Mouse (Mus musculus) common myeloid progenitor, adult 5-6 weeks (primary cell): ENCODE data around the gene Gm6583. TPM values are rescaled to one million over a fixed set of nuclear protein-coding genes. Genes with fewer than 3 reads are reported as not detected.
A peak's percentile ranks its signal among the peaks of the same experiment; 100 is the strongest.

Experiments
- ATAC-seq: replicated peaks from 2 replicates; pipeline ENCODE4 v1.8.0; 2016; ENCODE audit warnings: low read depth, mild to moderate bottlenecking, moderate TSS enrichment, inconsistent platforms; ENCODE audit not compliant: poor library complexity, severe bottlenecking
- total RNA-seq: library from RNA; stranded (forward); fragments of 200-1000, 187-1606 nt; gene quantifications from 2 replicates; pipeline ENCODE4 v1.2.3, GENCODE M21; 2017

Gm6583 gene
- total RNA-seq: not detected in 2 replicates

- no peak for ATAC-seq
Measured at GRCm38 (mm10) chr5:112355910-112356309, at the start of gene Gm6583. Gm6583 (minus strand) TSS chr5:112356033.

GRCm38 (mm10) chr5:112402437-112402836, 46.6 kb upstream of the Gm6583 start:
- ATAC-seq: no peak

GRCm38 (mm10) chr5:112399284-112399683, 43.5 kb upstream of the Gm6583 start:
- no peak for ATAC-seq

DNA sequence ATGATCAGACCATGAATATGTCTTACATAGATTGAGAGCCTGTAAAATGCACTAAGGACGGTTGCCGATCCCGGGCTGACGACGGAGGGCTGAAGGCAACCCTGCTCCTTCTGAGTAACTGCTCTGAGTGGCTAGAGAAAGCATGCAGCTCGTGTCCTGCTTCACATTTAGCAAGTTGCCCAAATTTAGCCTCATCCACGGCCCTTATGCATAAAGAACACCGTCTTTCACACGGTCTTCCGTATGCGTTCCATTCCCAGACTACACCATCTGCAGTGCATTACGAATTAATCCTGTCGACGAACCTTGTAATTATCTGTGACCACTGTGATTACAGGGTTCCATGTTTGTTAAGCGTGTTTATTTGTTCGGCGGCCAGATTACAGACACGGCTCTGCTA, 40.2 kb upstream of the Gm6583 start:
- no peak for ATAC-seq

DNA sequence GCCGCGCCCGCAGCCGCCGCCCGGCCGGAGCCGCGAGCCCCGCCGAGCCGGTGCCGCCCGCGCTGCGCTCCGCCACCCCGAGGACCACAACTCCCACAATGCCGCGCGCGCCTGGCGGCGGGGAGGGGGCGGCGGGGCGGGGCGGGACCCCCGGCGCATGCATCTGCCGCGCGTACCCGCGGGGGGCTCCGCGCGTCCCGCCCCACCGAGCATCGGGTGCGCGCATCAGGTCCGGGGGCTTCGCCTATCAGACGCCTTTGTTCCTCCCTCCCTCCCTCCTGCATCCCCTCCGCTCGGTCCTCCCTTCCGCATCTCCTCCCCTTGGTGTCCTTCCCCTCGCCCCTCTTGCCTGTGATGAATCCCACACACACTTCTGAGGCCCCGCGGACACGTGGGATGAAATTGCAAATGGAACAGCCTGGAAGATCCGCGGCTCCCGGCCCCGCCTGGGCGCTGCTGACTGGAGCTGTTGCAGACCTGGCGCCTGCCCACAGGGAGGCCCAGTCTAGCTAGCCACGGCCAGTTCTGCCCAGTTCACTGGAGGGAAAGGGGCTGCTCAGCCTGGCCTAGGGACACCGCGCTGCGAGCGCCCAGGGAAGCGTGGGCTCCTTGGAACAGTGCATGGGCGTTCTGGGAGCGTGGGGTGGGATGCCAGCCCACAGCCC, 39.1 kb upstream of the Gm6583 start, which contains the start of gene Asphd2:
Gene Asphd2 (minus strand): TSS at position 88 of the 665 bp plus-strand sequence.
- ATAC-seq: peak; percentile 51; the same call in 1 of the 2 replicates

GRCm38 (mm10) chr5:112394415-112394763, 38.6 kb upstream of the Gm6583 start:
- no peak; the same call in 1 of the 2 replicates for ATAC-seq

- ATAC-seq: no peak
Measured at GRCm38 (mm10) chr5:112393741-112394414, 38.0 kb upstream of the Gm6583 start.

- ATAC-seq: no peak
Measured at GRCm38 (mm10) chr5:112391676-112392323, 36.0 kb upstream of the Gm6583 start.

DNA sequence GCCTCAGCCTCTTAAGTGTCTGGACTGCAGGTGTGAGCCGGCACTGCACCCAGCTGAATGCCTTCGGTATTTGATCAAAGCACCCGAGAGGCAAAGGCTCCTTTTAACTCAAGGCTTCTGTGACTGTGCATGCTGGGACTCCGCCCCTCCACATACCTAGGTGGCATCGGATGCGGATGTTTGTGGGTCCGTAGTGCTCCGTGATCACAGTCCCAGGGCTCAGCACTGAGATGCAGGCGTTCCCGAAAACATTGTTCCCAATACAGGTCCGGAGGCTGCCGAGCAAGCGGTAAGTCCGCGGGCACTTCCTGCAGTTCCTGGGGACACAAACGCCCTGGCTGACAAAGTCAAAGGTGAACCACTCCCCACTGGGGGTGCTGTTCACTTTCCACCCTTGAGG, 35.2 kb upstream of the Gm6583 start:
- ATAC-seq: no peak

DNA sequence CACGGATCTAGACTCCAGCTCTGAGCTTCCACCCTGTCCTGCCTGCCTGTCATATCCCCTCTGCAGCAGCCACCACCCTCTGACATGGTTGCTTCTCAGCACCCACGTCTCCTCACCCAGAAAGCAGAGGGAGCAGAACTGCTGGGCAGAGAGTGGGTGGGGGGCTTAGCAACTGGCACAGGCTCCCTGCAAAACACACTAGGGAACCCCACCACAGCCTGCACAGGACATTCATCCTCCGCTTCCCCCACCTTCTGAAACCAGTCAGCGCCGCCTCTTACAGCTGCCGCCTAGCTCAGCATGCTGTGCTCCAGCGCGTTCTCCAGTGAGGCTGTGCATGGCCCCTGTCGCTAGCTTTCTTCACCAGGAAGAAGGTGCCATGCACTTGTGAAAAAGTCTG, 33.5 kb upstream of the Gm6583 start:
- ATAC-seq: no peak

GRCm38 (mm10) chr5:112385973-112386372, 30.1 kb upstream of the Gm6583 start:
- no peak for ATAC-seq

GRCm38 (mm10) chr5:112384805-112385472, 29.1 kb upstream of the Gm6583 start:
- ATAC-seq: peak; percentile 88

DNA sequence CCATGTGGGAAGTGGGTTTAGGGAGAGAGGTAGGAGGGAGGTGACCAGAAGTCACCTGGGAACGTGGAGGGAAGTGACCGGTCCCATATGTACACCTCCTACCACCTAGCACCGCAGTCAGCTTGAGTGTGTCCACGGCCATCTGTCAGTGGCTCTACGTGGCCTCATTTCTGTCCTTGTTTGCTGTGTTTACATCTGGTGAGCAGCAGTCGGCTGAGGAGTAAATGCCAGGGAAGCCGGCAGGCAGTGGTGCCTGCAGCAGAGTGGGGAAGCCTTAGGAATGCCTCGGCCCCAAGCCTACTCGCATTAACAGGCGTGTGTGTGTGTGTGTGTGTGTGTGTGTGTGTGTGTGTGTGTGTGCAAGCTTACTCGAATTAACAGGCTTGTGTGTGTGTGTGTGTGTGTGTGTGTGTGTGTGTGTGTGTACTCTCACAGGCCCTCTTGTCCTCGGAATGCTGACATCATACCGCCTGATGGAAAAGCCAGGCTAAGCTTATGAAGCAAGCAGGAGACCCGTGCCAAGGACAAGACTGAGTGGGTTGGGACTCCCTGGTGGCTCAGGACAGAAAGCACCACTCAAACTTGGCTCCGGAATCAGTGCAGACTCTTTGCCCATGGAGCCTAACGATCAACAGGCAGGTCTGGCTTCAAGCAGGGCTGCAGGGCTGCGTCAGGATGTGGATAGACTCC, 27.0 kb upstream of the Gm6583 start:
- ATAC-seq: no peak

DNA sequence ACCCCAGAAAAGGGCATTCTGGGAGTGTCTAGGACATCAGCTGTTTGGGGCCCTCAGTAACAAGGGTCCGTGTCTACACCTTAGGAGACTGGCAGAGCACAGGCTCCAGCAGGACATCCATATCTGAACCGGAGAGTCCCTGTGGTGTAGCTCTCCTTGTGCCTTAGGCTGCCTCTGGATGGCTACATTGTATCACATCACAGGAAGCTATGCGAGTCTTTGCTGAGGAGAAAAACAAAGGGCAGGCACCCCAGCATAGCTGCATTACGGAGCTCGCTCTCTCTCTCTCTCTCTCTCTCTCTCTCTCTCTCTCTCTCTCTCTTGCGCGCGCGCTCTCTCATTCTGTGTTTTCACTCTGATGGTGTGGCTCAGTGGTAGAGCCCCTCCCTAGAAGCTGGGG, 26.2 kb upstream of the Gm6583 start:
- no peak for ATAC-seq

GRCm38 (mm10) chr5:112381154-112381553, 25.3 kb upstream of the Gm6583 start:
- ATAC-seq: no peak

- no peak for ATAC-seq
Measured at GRCm38 (mm10) chr5:112378716-112379115, 22.9 kb upstream of the Gm6583 start.

DNA sequence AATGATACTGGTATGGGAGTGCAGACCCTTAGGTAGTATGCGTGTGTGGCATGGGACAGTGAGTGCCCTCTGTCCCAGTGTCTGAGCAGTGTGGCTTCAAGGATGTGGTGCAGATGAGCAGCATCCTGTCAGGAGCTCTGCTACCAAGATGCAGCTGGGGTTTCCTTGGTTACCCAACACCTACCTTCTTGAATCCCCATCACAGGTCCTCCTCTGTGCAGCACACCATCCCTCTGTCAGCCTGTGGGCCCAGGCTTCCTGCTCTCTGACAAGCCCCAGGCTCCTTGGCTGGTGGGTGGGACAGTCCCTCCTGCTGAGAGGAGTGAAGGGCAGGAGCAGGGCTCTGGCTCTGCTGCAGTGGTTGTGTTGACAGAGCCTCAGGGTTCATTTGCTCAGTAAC, 21.5 kb upstream of the Gm6583 start:
- ATAC-seq: no peak

DNA sequence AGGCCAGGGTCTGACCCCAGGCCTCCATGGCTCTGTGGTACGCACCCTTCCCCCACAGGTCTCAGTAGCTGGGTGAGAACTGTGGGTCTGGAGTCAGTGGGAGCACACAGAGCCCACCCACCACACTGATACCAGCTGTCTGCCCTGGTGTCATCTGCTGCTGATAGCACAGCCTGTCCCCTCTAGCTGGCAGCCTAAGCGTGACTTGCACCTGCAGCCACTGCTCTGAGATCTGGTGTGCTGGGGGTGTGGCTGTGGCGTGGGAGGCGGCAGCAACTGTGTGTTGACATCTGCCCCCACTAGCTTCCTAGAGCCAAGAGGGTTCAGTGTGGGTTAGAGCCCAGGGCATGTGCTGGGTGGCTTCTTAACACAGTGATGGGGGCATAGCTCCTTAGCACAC, 20.3 kb upstream of the Gm6583 start:
- no peak for ATAC-seq

- ATAC-seq: no peak
Measured at GRCm38 (mm10) chr5:112371933-112372332, 16.1 kb upstream of the Gm6583 start.

DNA sequence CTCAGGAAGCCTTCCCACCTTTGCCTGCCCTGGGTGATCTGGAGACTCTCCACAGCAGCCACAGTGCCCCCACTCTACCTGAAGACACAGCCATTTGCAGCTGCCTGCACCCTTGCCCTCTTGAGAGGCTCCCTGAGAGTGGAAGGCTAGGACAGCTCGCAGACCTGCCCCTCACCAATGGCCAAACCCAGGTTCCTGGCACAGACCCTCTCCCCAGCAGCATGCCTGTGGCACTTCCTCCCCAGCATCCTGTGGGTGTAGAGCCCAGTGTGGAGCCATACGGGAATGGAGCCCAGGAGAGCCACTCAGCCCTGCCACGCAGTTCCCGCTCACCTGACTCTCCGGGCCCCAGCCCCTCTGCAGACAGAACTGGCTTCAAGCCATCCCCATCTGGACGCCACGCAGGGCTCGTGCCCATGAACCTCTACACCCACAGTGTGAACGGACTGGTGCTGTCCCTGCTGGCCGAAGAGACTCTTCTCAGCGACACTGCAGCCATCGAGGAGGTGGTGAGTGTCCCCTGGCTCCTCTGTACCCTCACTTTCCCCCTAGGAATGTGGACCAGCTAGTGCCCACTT, 14.5 kb upstream of the Gm6583 start:
- ATAC-seq: no peak
